Mouse (Mus musculus) megakaryocyte, embryonic 14.5 days (primary cell): Measurements from ENCODE around the gene Muc5b. TPM values are rescaled to one million over a fixed set of nuclear protein-coding genes. Genes with fewer than 3 reads are reported as not detected.

Experiments
- H3K27me3 ChIP-seq: replicated peaks from 2 replicates; pipeline ENCODE3; 2012; ENCODE audit warnings: inconsistent platforms
- H3K36me3 ChIP-seq: replicated peaks from 2 replicates; pipeline ENCODE3; 2012; ENCODE audit warnings: low read length, inconsistent platforms, mixed read lengths
- H3K4me1 ChIP-seq: 2 replicates; pipeline ENCODE4 v1.6.1; 2012; ENCODE audit warnings: inconsistent platforms
- H3K4me3 ChIP-seq: replicated peaks from 2 replicates; pipeline ENCODE3; 2012; ENCODE audit warnings: moderate library complexity, mild to moderate bottlenecking, inconsistent platforms
- H3K9me3 ChIP-seq: 2 replicates; pipeline ENCODE4 v1.6.1; 2012; ENCODE audit warnings: inconsistent platforms
- FLI1 ChIP-seq: IDR thresholded peaks from 2 replicates; pipeline ENCODE4 v1.6.1; 2012; ENCODE audit warnings: low read length, inconsistent platforms, mixed read lengths
- GATA1 ChIP-seq: IDR thresholded peaks from 3 replicates; pipeline ENCODE4 v1.6.1; 2012; ENCODE audit warnings: mixed read lengths, low read length, inconsistent platforms, borderline replicate concordance
- polyA plus RNA-seq: library from polyadenylated mRNA; stranded (reverse); fragments of >175 nt; gene quantifications from 2 replicates; pipeline ENCODE4 v1.2.3, GENCODE M21; 2012; ENCODE audit warnings: low replicate concordance; ENCODE audit not compliant: insufficient read depth

Muc5b gene
- polyA plus RNA-seq, 1 experiment = 0.09 TPM

GRCm38 (mm10) chr7:141892151-141892550, 53.3 kb downstream of the Muc5b start:
- peaks cover 97% of the 10 kb centered on the region for H3K36me3 ChIP-seq
- H3K9me3 ChIP-seq = no peaks in the 10 kb centered on the region
- H3K27me3 ChIP-seq = no peaks in the 10 kb centered on the region
- TF ChIP-seq FLI1 (no peak), GATA1 (no peak)
- H3K4me3 ChIP-seq = no peak overlapping the region
- peaks cover 97% of the 10 kb centered on the region for H3K4me1 ChIP-seq

GRCm38 (mm10) chr7:141901825-141902224, 63.0 kb downstream of the Muc5b start:
- peaks cover 19% of the 10 kb centered on the region for H3K9me3 ChIP-seq
- TF ChIP-seq FLI1 (no peak), GATA1 (no peak)
- peaks cover 12% of the 10 kb centered on the region for H3K27me3 ChIP-seq
- peak overlapping the region; percentile 92 for H3K4me3 ChIP-seq
- peaks cover 48% of the 10 kb centered on the region for H3K4me1 ChIP-seq
- peaks cover 34% of the 10 kb centered on the region for H3K36me3 ChIP-seq

- Histone ChIP-seq H3K4me3 (peak overlapping the region; percentile 92), H3K4me1 (peaks cover 43% of the 10 kb centered on the region), H3K36me3 (peaks cover 30% of the 10 kb centered on the region), H3K27me3 (peaks cover 12% of the 10 kb centered on the region), H3K9me3 (peaks cover 19% of the 10 kb centered on the region)
- no peak for TF ChIP-seq FLI1
- no peak for TF ChIP-seq GATA1
Measured at GRCm38 (mm10) chr7:141902269-141902729, 63.4 kb downstream of the Muc5b start.

- Histone ChIP-seq H3K36me3 (peaks cover 25% of the 10 kb centered on the region), H3K4me3 (peak overlapping the region; percentile 92), H3K27me3 (peaks cover 12% of the 10 kb centered on the region), H3K9me3 (peaks cover 19% of the 10 kb centered on the region), H3K4me1 (peaks cover 38% of the 10 kb centered on the region)
- TF ChIP-seq FLI1 (no peak), GATA1 (no peak)
Measured at GRCm38 (mm10) chr7:141902791-141903190, 63.9 kb downstream of the Muc5b start.

- peaks cover 38% of the 10 kb centered on the region for H3K27me3 ChIP-seq
- TF ChIP-seq GATA1 (no peak), FLI1 (no peak)
- peaks cover 15% of the 10 kb centered on the region for H3K9me3 ChIP-seq
- no peaks in the 10 kb centered on the region for H3K36me3 ChIP-seq
- H3K4me3 ChIP-seq = no peak overlapping the region
- peaks cover 35% of the 10 kb centered on the region for H3K4me1 ChIP-seq
Measured at GRCm38 (mm10) chr7:141908591-141908990, 69.7 kb downstream of the Muc5b start.

- Histone ChIP-seq H3K27me3 (peaks cover 35% of the 10 kb centered on the region), H3K36me3 (no peaks in the 10 kb centered on the region)
Measured at GRCm38 (mm10) chr7:141911305-141911704, 72.4 kb downstream of the Muc5b start.

GRCm38 (mm10) chr7:141918407-141918806, 79.5 kb downstream of the Muc5b start, which contains the start of gene Tollip:
Gene Tollip, minus strand, starts transcription at chr7:141918507.
- Histone ChIP-seq H3K4me1 (peaks cover 26% of the 10 kb centered on the region), H3K4me3 (no peak within 1 kb of the TSS), H3K36me3 (no peaks in the 10 kb centered on the region), H3K9me3 (0 out of 2 replicates have a peak, but pooled peaks cover 6% of the 10 kb centered on the region), H3K27me3 (peaks cover 52% of the 10 kb centered on the region)
- TF ChIP-seq FLI1 = no peak
- no peak for TF ChIP-seq GATA1

More at GRCm38 (mm10) chr7:141911305-141911704, 72.4 kb downstream of the Muc5b start:
- Histone ChIP-seq H3K4me1 (peaks cover 54% of the 10 kb centered on the region), H3K4me3 (peak overlapping the region; percentile 70), H3K9me3 (peaks cover 3% of the 10 kb centered on the region)
- TF ChIP-seq GATA1 = no peak

Other genes with a start within 250 kb of the Muc5b start
- 1.3 and 4.0 TPM in 2 replicates for gene Muc6, start 183.8 kb upstream of the Muc5b start, polyA plus RNA-seq
- 0.10 and 1.1 TPM in 2 replicates for gene Muc2, start 148.7 kb upstream of the Muc5b start, polyA plus RNA-seq
- not detected in 2 replicates for gene Muc5ac, start 50.1 kb upstream of the Muc5b start, polyA plus RNA-seq
- 31.0 and 40.1 TPM in 2 replicates for gene Tollip, start 79.4 kb downstream of the Muc5b start, polyA plus RNA-seq
- gene Brsk2, start 110.7 kb downstream of the Muc5b start, polyA plus RNA-seq = not detected in 2 replicates
- gene Mob2, start 222.0 kb downstream of the Muc5b start, polyA plus RNA-seq = 69.4 and 73.5 TPM in 2 replicates